Mouse (Mus musculus): ENCODE measurements around the gene Zfp513.

The Zfp513 gene

DNA sequence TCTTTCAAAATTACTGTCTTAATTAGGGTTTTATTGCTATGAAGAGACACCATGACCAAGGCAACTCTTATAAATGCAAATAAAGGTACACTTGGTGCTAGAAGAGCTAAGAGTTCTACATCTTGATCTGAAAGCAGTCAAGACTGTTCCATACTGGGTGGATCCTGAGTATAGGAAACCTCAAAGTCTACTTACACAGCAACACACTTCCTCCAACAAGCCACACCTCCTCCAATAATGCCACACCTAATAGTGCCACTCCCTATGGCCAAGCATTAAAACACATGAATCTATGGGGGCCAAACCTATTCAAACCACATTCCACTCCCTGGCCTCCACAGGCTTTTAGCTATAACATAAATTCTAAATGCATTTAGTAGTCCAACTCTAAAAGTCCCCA, 39.6 kb downstream of the Zfp513 start:
- no peak for DNase-seq

GRCm38 (mm10) chr5:31154152-31154553, 48.0 kb downstream of the Zfp513 start, which contains the start of gene Mpv17:
Gene Mpv17, minus strand, starts transcription at chr5:31154251.
- peak; percentile 85 for DNase-seq

DNA sequence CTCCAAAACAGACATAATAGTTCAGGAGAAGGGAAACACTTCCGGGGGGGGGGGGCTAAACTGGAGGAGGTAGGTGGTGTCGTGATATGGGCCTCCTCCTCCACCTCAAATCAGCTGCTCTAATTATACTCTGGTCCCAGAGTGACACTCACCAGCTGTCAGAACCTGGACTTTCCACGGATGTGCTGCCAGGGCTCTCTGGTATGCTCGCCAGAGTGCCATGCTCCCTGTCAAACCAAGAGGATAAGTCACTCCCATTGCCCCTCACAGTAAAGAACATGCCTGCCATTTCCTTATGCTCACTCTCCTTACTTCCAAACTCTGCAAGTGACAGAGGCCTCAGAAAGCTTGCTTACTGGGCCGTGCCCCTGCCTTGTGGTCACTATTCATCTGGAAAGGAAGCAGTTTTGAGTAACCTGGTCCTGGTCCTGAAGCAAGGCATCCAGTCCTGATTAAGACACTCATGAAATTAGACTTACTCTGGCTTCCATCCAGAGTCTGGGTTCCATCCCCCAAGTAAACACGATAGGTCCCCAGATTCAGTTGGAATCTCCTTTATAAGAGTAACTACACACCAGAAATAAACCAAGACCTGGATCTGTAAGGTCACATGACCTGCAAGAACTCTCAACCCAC, 48.5 kb downstream of the Zfp513 start:
- DNase-seq, result no peak

DNA sequence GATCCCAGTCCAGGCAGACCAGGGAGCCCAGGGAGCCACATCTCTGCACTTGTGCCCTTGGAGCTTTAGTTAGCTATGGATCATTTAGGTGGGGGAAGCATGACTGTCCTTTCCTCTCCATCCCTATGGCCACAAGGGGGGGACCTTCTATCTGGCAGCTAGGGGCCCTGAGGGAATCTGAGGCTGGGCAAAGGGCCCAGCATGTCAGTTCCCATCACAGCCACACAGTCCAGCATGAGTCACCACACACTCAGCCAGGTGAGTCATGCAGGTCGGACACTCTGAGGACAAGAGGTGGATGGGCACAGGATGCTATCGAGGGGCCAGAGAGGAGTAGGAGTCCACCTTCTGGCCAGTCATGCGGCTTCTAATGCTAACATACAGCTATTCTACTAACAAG, 50.4 kb downstream of the Zfp513 start:
- DNase-seq, result no peak

- no peak for DNase-seq
Measured at GRCm38 (mm10) chr5:31149781-31150180, 52.3 kb downstream of the Zfp513 start.
